Mouse (Mus musculus): Measurements from ENCODE around the gene Slc5a2. TPM values are rescaled to one million over a fixed set of nuclear protein-coding genes. Genes with fewer than 3 reads are reported as not detected.

Gene Slc5a2
- polyA plus RNA-seq, 1 experiment from 2014 or later = not detected

GRCm38 (mm10) chr7:128298481-128299342 lies 33.3 kb downstream of the Slc5a2 start:
- DNase-seq (ENCODE audit: low spot score) (no peak), ATAC-seq (ENCODE audit: insufficient number of reproducible peaks, low FRiP score, low TSS enrichment, low read depth) (no peak)
- Histone ChIP-seq H3K9ac (ENCODE audit: low read length) (no peak overlapping the region; the same call in 1 of the 2 replicates), H3K4me2 (ENCODE audit: low read depth, severe bottlenecking) (peak overlapping the region; percentile 87), H3K36me3 (ENCODE audit: control insufficient read depth, insufficient read depth, low read length) (no peaks in the 10 kb centered on the region), H3K4me1 (ENCODE audit: control insufficient read depth, insufficient read depth, low read length) (peaks cover 2% of the 10 kb centered on the region; the same call in 1 of the 2 replicates), H3K27ac (replicated peaks; ENCODE audit: low read depth, low read length) (no peak overlapping the region), H3K27me3 (ENCODE audit: control insufficient read depth, insufficient read depth, low read length) (no peaks in the 10 kb centered on the region), H3K4me3 (ENCODE audit: low read depth, low read length) (peak overlapping the region; percentile 93; the same call in 1 of the 2 replicates), H3K9me3 (ENCODE audit: control insufficient read depth, low read length) (no peaks in the 10 kb centered on the region)
- 78% methylated on average over 8 of the region's 8 CpGs for WGBS

- Histone ChIP-seq H3K4me3 (ENCODE audit: low read depth, low read length) (no peak overlapping the region), H3K27me3 (ENCODE audit: control insufficient read depth, insufficient read depth, low read length) (no peaks in the 10 kb centered on the region), H3K9me3 (ENCODE audit: control insufficient read depth, low read length) (no peaks in the 10 kb centered on the region), H3K4me2 (ENCODE audit: low read depth, severe bottlenecking) (no peak overlapping the region), H3K36me3 (ENCODE audit: control insufficient read depth, insufficient read depth, low read length) (no peaks in the 10 kb centered on the region), H3K27ac (replicated peaks; ENCODE audit: low read depth, low read length) (no peak overlapping the region), H3K9ac (ENCODE audit: low read length) (no peak overlapping the region), H3K4me1 (ENCODE audit: control insufficient read depth, insufficient read depth, low read length) (peaks cover 2% of the 10 kb centered on the region; the same call in 1 of the 2 replicates)
- WGBS = 83% methylated on average over 3 of the region's 3 CpGs
- DNase-seq (ENCODE audit: low spot score) (no peak), ATAC-seq (ENCODE audit: insufficient number of reproducible peaks, low FRiP score, low TSS enrichment, low read depth) (no peak)
Observed at GRCm38 (mm10) chr7:128300952-128301351, 35.5 kb downstream of the Slc5a2 start.

GRCm38 (mm10) chr7:128302151-128302550 lies 36.7 kb downstream of the Slc5a2 start:
- H3K27me3 ChIP-seq (ENCODE audit: control insufficient read depth, insufficient read depth, low read length) = no peaks in the 10 kb centered on the region
- no peaks in the 10 kb centered on the region for H3K36me3 ChIP-seq (ENCODE audit: control insufficient read depth, insufficient read depth, low read length)
- H3K4me2 ChIP-seq (ENCODE audit: low read depth, severe bottlenecking) = no peak overlapping the region
- ATAC-seq (ENCODE audit: insufficient number of reproducible peaks, low FRiP score, low TSS enrichment, low read depth) (no peak), DNase-seq (ENCODE audit: low spot score) (no peak)
- peaks cover 2% of the 10 kb centered on the region; the same call in 1 of the 2 replicates for H3K4me1 ChIP-seq (ENCODE audit: control insufficient read depth, insufficient read depth, low read length)
- H3K9ac ChIP-seq (ENCODE audit: low read length) = no peak overlapping the region
- 78% methylated on average over 3 of the region's 3 CpGs for WGBS
- H3K4me3 ChIP-seq (ENCODE audit: low read depth, low read length) = no peak overlapping the region
- H3K9me3 ChIP-seq (ENCODE audit: control insufficient read depth, low read length) = no peaks in the 10 kb centered on the region
- no peak overlapping the region for H3K27ac ChIP-seq (replicated peaks; ENCODE audit: low read depth, low read length)

- H3K4me2 ChIP-seq (ENCODE audit: low read depth, severe bottlenecking) = no peak overlapping the region
- no peaks in the 10 kb centered on the region for H3K27me3 ChIP-seq (ENCODE audit: control insufficient read depth, insufficient read depth, low read length)
- H3K9ac ChIP-seq (ENCODE audit: low read length) = no peak overlapping the region
- no peak overlapping the region for H3K4me3 ChIP-seq (ENCODE audit: low read depth, low read length)
- H3K36me3 ChIP-seq (ENCODE audit: control insufficient read depth, insufficient read depth, low read length) = no peaks in the 10 kb centered on the region
- WGBS = 76% methylated on average over 6 of the region's 6 CpGs
- H3K9me3 ChIP-seq (ENCODE audit: control insufficient read depth, low read length) = no peaks in the 10 kb centered on the region
- DNase-seq (ENCODE audit: low spot score) (no peak), ATAC-seq (ENCODE audit: insufficient number of reproducible peaks, low FRiP score, low TSS enrichment, low read depth) (no peak)
- H3K4me1 ChIP-seq (ENCODE audit: control insufficient read depth, insufficient read depth, low read length) = no peaks in the 10 kb centered on the region
- H3K27ac ChIP-seq (replicated peaks; ENCODE audit: low read depth, low read length) = no peak overlapping the region
Observed at GRCm38 (mm10) chr7:128304198-128304597, 38.7 kb downstream of the Slc5a2 start.

- no peaks in the 10 kb centered on the region for H3K9me3 ChIP-seq (ENCODE audit: control insufficient read depth, low read length)
- H3K36me3 ChIP-seq (ENCODE audit: control insufficient read depth, insufficient read depth, low read length) = no peaks in the 10 kb centered on the region
- no peak overlapping the region for H3K27ac ChIP-seq (replicated peaks; ENCODE audit: low read depth, low read length)
- peak; percentile 43 for DNase-seq (ENCODE audit: low spot score)
- no peaks in the 10 kb centered on the region for H3K27me3 ChIP-seq (ENCODE audit: control insufficient read depth, insufficient read depth, low read length)
- H3K4me2 ChIP-seq (ENCODE audit: low read depth, severe bottlenecking) = no peak overlapping the region
- ATAC-seq (ENCODE audit: insufficient number of reproducible peaks, low FRiP score, low TSS enrichment, low read depth) = no peak
- H3K9ac ChIP-seq (ENCODE audit: low read length) = no peak overlapping the region
- H3K4me3 ChIP-seq (ENCODE audit: low read depth, low read length) = no peak overlapping the region
- 5% methylated on average over 5 of the region's 5 CpGs for WGBS
- H3K4me1 ChIP-seq (ENCODE audit: control insufficient read depth, insufficient read depth, low read length) = no peaks in the 10 kb centered on the region
Observed at GRCm38 (mm10) chr7:128304907-128305306, 39.5 kb downstream of the Slc5a2 start.

GRCm38 (mm10) chr7:128307851-128308250 lies 42.4 kb downstream of the Slc5a2 start:
- Histone ChIP-seq H3K36me3 (ENCODE audit: control insufficient read depth, insufficient read depth, low read length) (no peaks in the 10 kb centered on the region), H3K9ac (ENCODE audit: low read length) (no peak overlapping the region)
- no peak for ATAC-seq (ENCODE audit: insufficient number of reproducible peaks, low FRiP score, low TSS enrichment, low read depth)

GRCm38 (mm10) chr7:128309216-128309615 lies 43.8 kb downstream of the Slc5a2 start:
- ATAC-seq (ENCODE audit: insufficient number of reproducible peaks, low FRiP score, low TSS enrichment, low read depth) (no peak), DNase-seq (ENCODE audit: low spot score) (no peak)
- Histone ChIP-seq H3K9ac (ENCODE audit: low read length) (no peak overlapping the region), H3K4me1 (ENCODE audit: control insufficient read depth, insufficient read depth, low read length) (no peaks in the 10 kb centered on the region), H3K27ac (replicated peaks; ENCODE audit: low read depth, low read length) (no peak overlapping the region), H3K27me3 (ENCODE audit: control insufficient read depth, insufficient read depth, low read length) (no peaks in the 10 kb centered on the region), H3K4me3 (ENCODE audit: low read depth, low read length) (no peak overlapping the region), H3K4me2 (ENCODE audit: low read depth, severe bottlenecking) (no peak overlapping the region), H3K36me3 (ENCODE audit: control insufficient read depth, insufficient read depth, low read length) (no peaks in the 10 kb centered on the region), H3K9me3 (ENCODE audit: control insufficient read depth, low read length) (no peaks in the 10 kb centered on the region)
- 82% methylated on average over 3 of the region's 3 CpGs for WGBS

More at GRCm38 (mm10) chr7:128307851-128308250, 42.4 kb downstream of the Slc5a2 start:
- Histone ChIP-seq H3K4me1 (ENCODE audit: control insufficient read depth, insufficient read depth, low read length) (no peaks in the 10 kb centered on the region), H3K27ac (replicated peaks; ENCODE audit: low read depth, low read length) (no peak overlapping the region), H3K4me2 (ENCODE audit: low read depth, severe bottlenecking) (no peak overlapping the region), H3K4me3 (ENCODE audit: low read depth, low read length) (no peak overlapping the region), H3K27me3 (ENCODE audit: control insufficient read depth, insufficient read depth, low read length) (no peaks in the 10 kb centered on the region), H3K9me3 (ENCODE audit: control insufficient read depth, low read length) (no peaks in the 10 kb centered on the region)
- DNase-seq (ENCODE audit: low spot score) = no peak

- Histone ChIP-seq H3K4me2 (ENCODE audit: low read depth, severe bottlenecking) (no peak overlapping the region), H3K4me3 (ENCODE audit: low read depth, low read length) (no peak overlapping the region), H3K4me1 (ENCODE audit: control insufficient read depth, insufficient read depth, low read length) (no peaks in the 10 kb centered on the region), H3K27me3 (ENCODE audit: control insufficient read depth, insufficient read depth, low read length) (no peaks in the 10 kb centered on the region), H3K9me3 (ENCODE audit: control insufficient read depth, low read length) (no peaks in the 10 kb centered on the region), H3K27ac (replicated peaks; ENCODE audit: low read depth, low read length) (no peak overlapping the region), H3K36me3 (ENCODE audit: control insufficient read depth, insufficient read depth, low read length) (no peaks in the 10 kb centered on the region), H3K9ac (ENCODE audit: low read length) (no peak overlapping the region)
- no peak for ATAC-seq (ENCODE audit: insufficient number of reproducible peaks, low FRiP score, low TSS enrichment, low read depth)
- 68% methylated on average over 1 of the region's 1 CpGs for WGBS
- no peak for DNase-seq (ENCODE audit: low spot score)
Observed at GRCm38 (mm10) chr7:128309776-128310175, 44.3 kb downstream of the Slc5a2 start.
